Mouse (Mus musculus) bone marrow, adult 2 months (tissue): ENCODE data around the gene Entr1. TPM values are rescaled to one million over a fixed set of nuclear protein-coding genes. Genes with fewer than 3 reads are reported as not detected.

Experiments
- H3K27ac ChIP-seq: fragments of 200-500 bp; 2 replicates; pipeline ENCODE4 v1.5.1; 2012; ENCODE audit warnings: low read depth, mild to moderate bottlenecking, control low read depth, inconsistent platforms, low read length; ENCODE audit not compliant: control insufficient read depth, poor library complexity, insufficient read depth
- H3K4me1 ChIP-seq: fragments of 200-500 bp; 2 replicates; pipeline ENCODE4 v1.6.1; 2011; ENCODE audit warnings: low read length; ENCODE audit not compliant: control insufficient read depth, insufficient read depth
- H3K4me3 ChIP-seq: fragments of 200-500 bp; replicated peaks from 2 replicates; pipeline ENCODE3; 2011; ENCODE audit warnings: mild to moderate bottlenecking, low read depth, low read length, control low read depth; ENCODE audit not compliant: control insufficient read depth
- CTCF ChIP-seq: fragments of 200-500 bp; IDR thresholded peaks from 2 replicates; pipeline ENCODE4 v1.5.1; 2011; ENCODE audit warnings: low read length, control low read depth; ENCODE audit not compliant: control insufficient read depth, insufficient read depth
- POLR2A ChIP-seq: fragments of 200-500 bp; IDR thresholded peaks from 2 replicates; pipeline ENCODE4 v1.6.1; 2011; ENCODE audit warnings: low read depth, mild to moderate bottlenecking, control low read depth, low read length, borderline replicate concordance; ENCODE audit not compliant: control insufficient read depth
- WGBS: fragments of 180-500 bp; shearing (Covaris S2); methylation state at CpG from one replicate; pipeline ENCODE4 v1.1.7; 2018; 5-methylcytosine and 5-hydroxymethylcytosine counted together
- polyA plus RNA-seq: library from polyadenylated mRNA; stranded (reverse); fragments of >200 nt; gene quantifications from 2 replicates; pipeline ENCODE4 v1.2.4, GENCODE M21; 2011; ENCODE audit warnings: low replicate concordance; ENCODE audit not compliant: missing spikeins, insufficient read depth, insufficient read length

Gene Entr1
- polyA plus RNA-seq, 1 experiment = 78.4 TPM

DNA sequence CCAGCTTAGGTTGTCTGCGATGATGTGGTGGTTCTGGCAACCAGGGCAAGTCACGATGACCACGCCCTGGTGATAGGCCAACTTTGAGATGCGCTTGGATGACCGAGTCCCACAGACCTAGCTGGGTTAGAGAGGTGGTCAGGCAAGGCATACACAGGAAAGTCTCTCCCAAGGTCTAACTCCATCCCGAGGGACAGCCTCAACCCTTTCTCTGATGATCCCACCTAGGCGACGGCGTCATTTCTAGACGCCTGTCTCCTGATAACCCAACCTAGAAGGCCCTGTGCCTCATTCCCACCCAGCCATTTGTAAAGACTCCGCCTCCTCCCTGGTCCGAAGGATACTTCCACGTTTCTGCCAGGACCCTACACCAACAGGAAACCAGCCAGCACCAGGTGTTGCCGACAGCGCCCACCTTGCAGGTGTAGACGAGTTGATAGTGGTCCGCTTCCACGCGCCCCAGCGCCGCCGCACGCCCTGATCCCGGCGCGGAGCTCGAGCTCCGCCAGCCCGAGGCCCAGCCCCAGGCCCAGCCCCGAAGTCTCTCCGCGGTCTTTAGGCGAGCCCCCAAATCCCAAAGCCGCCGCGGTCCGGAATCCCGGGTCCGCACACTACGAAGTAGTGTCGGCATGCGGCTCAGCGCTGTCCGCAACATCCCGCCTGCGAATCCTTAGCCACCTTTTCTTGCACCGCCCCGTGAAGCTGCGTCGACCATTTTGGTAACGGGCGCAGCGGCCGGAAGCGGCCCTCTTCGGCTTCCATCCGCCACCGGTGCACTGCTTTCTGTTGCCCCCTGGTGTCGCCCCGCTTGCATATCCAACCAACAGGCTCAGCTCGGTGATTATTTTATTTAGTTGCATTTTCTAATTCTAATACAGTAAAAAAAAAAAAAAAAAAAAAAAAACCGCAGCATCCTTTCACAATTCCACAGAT is 37.5 kb downstream of the Entr1 start, which contains the start of gene Dnlz:
Gene Dnlz (minus strand): TSS at position 753 of the 933 bp plus-strand sequence.
- under 1% methylated on average over 62 of the region's 62 CpGs for WGBS
- H3K27ac ChIP-seq = peak within 1 kb of the TSS; percentile 73
- peak within 1 kb of the TSS; percentile 91 for H3K4me3 ChIP-seq
- peak; percentile 67; the same call in 1 of the 2 replicates for TF ChIP-seq POLR2A
- peak; percentile 57 for TF ChIP-seq CTCF
- peaks cover 4% of the 10 kb centered on the region for H3K4me1 ChIP-seq

DNA sequence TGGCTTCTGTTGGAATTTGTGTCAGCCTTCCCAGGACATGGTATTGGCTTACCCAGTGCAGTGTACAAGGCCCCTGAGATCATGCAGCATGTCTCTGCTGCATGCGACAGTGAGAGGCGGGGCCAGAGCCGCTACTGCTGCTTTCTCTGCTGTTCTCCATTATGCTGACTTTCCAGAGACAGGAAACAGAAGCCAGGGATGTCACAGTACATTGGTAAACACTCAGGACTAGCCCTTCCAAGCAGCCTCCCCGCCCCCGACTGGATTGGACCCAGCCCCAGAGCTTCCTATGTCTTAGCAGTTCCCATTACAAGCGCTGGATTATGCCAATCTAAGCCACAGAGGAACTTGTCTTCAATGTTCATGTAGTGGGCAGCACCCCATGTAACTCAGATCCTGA is 40.9 kb downstream of the Entr1 start:
- 76% methylated on average over 6 of the region's 6 CpGs for WGBS
- TF ChIP-seq POLR2A (no peak), CTCF (no peak)
- Histone ChIP-seq H3K4me3 (no peak overlapping the region), H3K4me1 (peaks cover 4% of the 10 kb centered on the region), H3K27ac (no peak overlapping the region)

DNA sequence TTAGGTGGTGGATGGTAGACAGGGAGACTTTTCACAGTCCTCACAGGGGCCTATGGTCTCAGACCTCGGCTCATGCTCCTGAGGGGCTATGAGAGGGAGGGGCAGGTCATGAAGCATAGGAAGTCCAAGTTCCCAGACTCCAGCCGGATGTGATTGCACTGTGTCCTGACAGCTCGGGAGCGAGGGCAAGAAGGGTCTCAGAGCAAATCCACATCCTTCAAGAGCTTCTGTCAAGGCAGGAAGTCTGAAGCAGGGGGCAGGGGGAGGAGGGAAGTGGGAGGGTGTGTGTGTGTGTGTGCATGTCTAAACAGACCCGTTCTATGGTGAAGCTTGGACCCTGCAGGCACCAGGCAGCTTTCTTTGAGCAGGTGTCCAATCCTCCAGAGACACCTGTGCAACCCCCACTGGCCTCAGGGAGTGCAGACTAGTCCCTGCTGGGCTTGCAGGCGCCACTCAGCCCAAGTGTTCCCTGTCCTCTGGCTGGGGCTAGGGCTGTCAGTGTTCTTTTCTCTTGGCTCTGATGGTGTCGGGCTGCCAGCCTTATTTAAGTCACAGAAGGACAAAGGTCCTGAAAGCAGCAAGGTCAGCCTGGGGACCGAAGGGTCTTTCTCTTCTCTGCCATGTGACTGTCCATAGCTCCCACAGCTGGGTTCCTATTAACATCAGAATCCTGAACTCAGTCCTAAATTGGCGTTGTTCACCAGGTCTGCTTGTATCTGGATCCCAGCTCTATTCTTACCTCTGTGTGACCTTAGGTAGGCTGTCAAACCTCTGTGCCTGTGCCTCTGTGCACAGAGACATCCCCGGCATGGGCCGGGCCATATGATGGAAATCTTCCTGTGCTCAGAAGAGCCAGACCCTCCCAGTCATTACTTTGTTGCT is 46.3 kb downstream of the Entr1 start:
- no peak overlapping the region for H3K27ac ChIP-seq
- H3K4me3 ChIP-seq = no peak overlapping the region
- no peaks in the 10 kb centered on the region for H3K4me1 ChIP-seq
- TF ChIP-seq POLR2A = no peak
- TF ChIP-seq CTCF = no peak
- 67% methylated on average over 11 of the region's 11 CpGs for WGBS

DNA sequence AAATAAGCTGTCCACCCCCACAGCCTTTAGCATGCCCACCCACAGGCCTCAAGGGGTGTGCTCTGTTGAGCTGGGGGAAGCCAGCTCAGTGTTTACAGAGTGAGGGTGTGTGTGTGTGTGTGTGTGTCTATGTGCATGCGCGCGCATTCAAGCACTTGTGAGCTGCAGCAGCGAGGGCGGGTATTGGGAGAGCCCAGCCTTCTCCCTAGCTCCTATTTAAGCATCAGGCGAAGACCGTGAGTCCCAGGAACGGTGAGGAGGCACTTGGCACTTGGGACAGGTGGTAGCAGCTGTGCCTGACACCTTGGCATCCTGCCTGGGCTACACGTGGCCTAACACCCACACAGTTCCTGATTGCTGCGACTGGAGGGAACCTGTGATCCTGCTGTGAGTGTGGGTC is 47.1 kb downstream of the Entr1 start:
- TF ChIP-seq CTCF = no peak
- Histone ChIP-seq H3K4me3 (no peak overlapping the region), H3K4me1 (no peaks in the 10 kb centered on the region), H3K27ac (no peak overlapping the region)
- WGBS = 59% methylated on average over 10 of the region's 10 CpGs

DNA sequence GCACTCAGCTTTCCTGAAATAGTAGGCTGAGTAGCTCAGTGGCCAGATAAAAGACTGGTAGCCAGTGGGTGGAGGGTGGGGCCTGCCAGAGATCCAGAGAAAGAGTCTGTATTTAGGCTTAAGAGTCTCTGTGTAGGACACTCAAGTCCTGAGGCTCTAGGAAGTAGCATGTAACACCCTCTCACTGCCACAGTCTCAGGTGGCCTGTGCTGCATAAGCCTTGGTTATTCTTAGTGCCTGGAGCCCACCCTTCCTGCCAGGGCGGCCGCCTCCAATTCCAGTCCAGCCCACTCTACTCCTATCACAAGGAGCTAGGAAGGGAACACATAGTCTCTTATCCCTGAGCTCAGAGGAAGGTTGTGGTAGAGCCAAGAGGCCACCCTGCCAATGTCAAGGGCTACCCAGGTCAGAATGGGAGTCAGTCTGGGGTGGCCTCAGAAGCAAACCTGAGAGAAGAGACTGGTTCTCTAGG is 47.6 kb downstream of the Entr1 start:
- H3K27ac ChIP-seq = no peak overlapping the region
- TF ChIP-seq CTCF = no peak
- TF ChIP-seq POLR2A = no peak
- H3K4me1 ChIP-seq = no peaks in the 10 kb centered on the region
- 90% methylated on average over 2 of the region's 2 CpGs for WGBS
- no peak overlapping the region for H3K4me3 ChIP-seq

DNA sequence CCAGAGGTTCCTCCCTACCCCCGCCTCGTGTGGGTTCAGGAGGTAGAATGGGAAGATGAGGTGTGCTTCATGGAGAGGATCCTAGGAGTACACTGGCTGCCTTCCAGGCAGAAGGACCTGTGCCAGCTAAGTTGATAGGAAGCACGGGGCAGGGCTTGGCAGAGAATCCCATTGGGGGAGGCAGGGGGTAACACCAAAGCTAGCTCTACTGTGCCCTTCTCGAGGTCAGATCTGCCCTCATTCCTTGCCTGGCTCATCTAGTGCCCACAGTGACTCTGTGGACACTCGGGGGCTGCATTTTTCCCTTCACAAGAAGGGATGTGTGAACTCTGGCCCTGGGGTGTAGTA is 49.9 kb downstream of the Entr1 start:
- TF ChIP-seq POLR2A (no peak), CTCF (no peak)
- H3K4me3 ChIP-seq = no peak overlapping the region
- H3K4me1 ChIP-seq = no peaks in the 10 kb centered on the region
- 74% methylated on average over 5 of the region's 5 CpGs for WGBS
- H3K27ac ChIP-seq = no peak overlapping the region

DNA sequence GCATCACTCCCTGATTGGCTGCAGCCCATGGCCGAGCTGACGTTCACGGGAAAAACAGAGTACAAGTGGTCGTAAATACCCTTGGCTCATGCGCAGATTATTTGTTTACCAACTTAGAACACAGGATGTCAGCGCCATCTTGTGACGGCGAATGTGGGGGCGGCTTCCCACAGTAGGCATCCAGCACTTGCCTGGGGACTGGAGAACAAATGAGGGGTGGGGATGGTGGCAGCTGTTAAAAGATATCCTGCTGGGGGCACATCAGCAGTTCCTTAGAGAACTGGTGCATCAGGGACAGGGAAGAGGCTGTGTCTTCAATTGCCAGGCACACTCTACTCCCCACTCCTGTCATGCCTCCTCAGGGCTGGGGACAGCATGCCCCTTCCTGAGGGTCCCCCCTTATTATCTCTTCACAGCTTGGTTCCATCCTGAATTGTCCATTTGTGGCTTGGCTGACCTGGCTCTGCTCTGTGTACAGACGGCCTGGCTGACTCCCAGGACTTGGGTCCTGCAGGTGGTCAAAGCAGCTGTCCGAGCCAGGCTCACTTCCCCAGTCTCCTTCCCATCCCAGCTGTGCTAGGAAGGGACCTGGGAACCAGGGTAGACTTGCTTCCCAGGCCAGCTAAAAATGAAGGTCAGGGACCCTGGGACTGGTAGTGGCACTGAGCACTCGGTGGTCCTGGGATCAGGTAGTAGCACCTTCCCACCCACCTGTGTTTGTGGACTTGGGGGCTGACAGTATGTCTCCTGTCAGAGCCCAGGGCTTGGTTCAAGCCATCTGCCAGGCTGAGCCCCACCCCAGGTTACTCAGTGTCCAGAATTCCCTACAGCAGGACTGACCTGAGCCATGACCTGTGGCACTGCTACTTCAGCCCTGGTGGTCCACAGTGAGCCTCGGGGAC is 50.6 kb downstream of the Entr1 start:
- WGBS = 86% methylated on average over 9 of the region's 13 CpGs
- H3K27ac ChIP-seq = no peak overlapping the region
- TF ChIP-seq POLR2A (no peak), CTCF (no peak)
- no peaks in the 10 kb centered on the region for H3K4me1 ChIP-seq
- H3K4me3 ChIP-seq = no peak overlapping the region

Other genes starting within 250 kb of the Entr1 start
- gene Lhx3, start 181.0 kb downstream of the Entr1 start, polyA plus RNA-seq = not detected in 2 replicates
- 2.2 and 2.6 TPM in 2 replicates for gene Qsox2, start 151.8 kb downstream of the Entr1 start, polyA plus RNA-seq
- gene Ccdc187, start 94.8 kb downstream of the Entr1 start, polyA plus RNA-seq = 0.20 TPM in 1 of 2 replicates, not detected in the other
- 6.1 and 10.0 TPM in 2 replicates for gene Gpsm1, start 73.8 kb downstream of the Entr1 start, polyA plus RNA-seq
- gene Dnlz, start 37.2 kb downstream of the Entr1 start, polyA plus RNA-seq = 4.0 and 6.9 TPM in 2 replicates
- 67.0 and 199 TPM in 2 replicates for gene Card9, start 28.4 kb downstream of the Entr1 start, polyA plus RNA-seq
- gene Snapc4, start 8.7 kb downstream of the Entr1 start, polyA plus RNA-seq = 25.2 and 42.6 TPM in 2 replicates
- gene Pmpca, start within 50 bp of the Entr1 start, polyA plus RNA-seq = 25.5 and 34.2 TPM in 2 replicates
- gene Inpp5e, start 19.9 kb upstream of the Entr1 start, polyA plus RNA-seq = 10.7 and 21.5 TPM in 2 replicates
- gene Sec16a, start 55.9 kb upstream of the Entr1 start, polyA plus RNA-seq = 5.8 and 30.1 TPM in 2 replicates
- 21.8 and 36.9 TPM in 2 replicates for gene Notch1, start 127.3 kb upstream of the Entr1 start, polyA plus RNA-seq
- gene Egfl7, start 190.7 kb upstream of the Entr1 start, polyA plus RNA-seq = 91.0 and 128 TPM in 2 replicates
- not detected in 2 replicates for gene Gm20532, start 197.3 kb upstream of the Entr1 start, polyA plus RNA-seq
- 10.6 and 32.5 TPM in 2 replicates for gene Agpat2, start 215.1 kb upstream of the Entr1 start, polyA plus RNA-seq
- 0.99 and 4.2 TPM in 2 replicates for gene Fam69b, start 239.1 kb upstream of the Entr1 start, polyA plus RNA-seq